Mouse (Mus musculus) skeletal muscle tissue, adult 2 months (tissue): ENCODE results near the gene Spcs1.

Source experiments
- DNase-seq: peaks from one replicate; pipeline ENCODE4 v3.0.0-alpha.2; 2012; ENCODE audit warnings: low read depth, low spot score

Spcs1 gene

DNA sequence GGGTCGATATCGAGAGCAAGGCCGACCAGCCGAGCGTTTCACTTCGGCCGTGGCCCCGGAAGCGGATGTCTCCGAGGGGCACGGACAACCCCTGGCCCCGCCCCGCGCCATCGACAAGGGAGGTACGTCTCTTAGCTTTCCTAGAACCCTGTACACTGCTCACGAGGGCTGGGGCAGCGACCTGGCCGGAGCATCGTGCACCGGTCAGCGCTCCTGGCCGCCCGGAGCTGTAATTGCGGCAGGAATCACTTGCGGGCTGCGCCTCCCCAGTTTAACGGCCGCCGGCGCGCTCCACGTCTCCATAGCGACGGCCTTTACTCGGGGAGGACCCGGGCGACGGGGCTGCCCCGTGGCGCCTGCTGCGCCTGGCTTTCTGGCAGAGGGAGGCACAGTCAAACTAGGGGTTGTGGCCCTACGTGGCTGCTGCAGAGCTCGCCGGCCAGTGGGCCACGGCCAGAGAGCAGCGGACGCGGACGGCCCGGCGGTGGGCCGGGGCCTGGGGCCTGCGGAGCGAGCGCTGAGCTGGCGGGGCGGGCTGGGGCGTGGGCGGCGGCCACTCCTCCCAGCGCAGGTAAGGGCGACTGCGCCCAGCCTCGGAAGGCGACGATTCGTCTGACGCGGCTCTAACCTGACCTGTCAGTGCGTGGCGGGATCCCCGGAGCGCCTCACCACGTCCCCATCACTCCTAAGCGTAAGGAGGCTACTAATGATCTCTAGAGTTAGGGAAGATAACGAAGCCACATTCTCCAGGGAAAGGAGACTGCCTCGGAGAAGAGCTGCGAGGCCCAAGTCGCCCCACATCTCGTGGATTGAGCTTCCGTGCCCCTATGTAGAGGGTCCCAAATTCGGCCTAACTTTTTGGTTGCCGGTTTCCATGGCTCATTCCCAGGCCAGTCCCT lies at the start of gene Spcs1, which contains the start of gene Glt8d1:
Spcs1 (minus strand) TSS at position 366 of the 899 bp plus-strand sequence.
Glt8d1 (plus strand) TSS at position 94 of the 899 bp plus-strand sequence.
- peak; percentile 54 for DNase-seq

DNA sequence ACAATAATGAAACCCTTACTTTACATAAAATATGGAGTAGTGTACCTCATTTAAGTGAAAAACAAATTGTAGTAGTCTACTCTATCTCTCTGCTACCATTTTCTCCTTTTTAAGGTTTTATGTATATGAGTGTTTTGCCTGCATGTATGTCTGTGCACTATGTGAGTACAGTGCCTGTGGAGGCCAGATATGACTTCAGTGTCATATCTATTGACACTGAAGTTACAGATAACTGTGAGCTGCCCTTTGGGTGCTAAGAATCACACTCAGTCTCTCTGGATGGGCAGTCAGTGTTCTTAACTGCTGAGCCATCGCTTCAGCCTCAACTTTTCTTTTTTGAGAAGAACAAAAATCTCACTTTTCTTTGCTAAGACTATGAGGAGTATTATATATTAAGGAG lies 44.3 kb upstream of the Spcs1 start:
- no peak for DNase-seq

DNA sequence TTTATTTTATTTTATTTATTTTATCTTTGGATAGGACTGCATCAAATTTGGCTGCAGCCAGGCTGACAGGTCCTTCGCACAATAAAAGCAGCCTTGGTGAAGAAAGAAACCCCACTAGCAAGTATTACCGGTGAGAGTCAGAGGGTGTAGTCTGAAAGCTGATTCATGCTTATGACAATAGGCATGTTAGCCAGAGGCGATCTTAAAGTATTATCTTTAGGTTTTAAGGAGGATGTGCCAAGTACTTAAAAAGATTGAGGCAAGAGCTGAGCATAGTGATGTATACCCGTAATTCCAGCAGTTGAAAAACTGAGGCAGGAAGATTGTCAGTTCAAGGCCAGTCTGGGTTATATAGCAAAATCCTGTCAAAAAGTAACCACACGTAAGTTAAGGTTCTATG lies 43.8 kb upstream of the Spcs1 start:
- no peak for DNase-seq

DNA sequence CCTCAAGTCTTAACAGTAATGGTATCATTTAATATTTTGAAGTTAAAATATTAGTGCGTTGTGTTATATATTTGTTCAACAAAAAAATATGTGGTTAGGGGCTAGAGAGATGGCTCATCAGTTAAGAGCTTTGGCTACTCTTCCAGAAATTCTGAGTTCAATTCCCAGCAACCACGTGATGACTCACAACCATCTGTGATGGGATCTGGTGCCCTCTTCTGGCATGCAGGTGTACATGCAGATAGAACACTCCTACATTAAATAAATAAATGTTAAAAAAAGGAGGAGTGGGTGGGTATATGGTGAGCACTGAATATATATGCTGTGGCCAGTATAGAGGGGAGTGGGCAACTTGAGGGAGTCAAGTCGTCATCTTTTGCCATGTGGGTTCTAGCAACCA lies 24.3 kb upstream of the Spcs1 start:
- no peak for DNase-seq

DNA sequence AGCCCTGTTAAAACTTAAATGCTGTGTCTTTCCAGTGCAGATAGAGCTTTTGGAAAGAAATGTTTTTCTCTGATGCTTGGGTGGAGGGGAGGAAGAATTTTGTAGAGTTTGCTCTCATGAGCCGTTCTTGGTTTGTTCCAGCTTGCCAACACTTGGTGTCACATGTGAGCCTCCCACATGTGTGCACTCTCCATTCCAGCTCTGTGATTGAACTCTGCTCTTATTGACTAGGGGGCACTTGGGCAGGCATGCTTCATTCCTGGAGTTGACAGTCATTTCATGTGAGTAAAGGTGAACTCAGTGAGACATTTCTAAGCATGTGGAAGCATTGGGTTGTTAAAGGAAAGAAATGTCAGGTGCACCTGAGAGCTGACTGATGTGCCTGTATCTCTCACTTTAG lies 21.1 kb upstream of the Spcs1 start:
- no peak for DNase-seq

DNA sequence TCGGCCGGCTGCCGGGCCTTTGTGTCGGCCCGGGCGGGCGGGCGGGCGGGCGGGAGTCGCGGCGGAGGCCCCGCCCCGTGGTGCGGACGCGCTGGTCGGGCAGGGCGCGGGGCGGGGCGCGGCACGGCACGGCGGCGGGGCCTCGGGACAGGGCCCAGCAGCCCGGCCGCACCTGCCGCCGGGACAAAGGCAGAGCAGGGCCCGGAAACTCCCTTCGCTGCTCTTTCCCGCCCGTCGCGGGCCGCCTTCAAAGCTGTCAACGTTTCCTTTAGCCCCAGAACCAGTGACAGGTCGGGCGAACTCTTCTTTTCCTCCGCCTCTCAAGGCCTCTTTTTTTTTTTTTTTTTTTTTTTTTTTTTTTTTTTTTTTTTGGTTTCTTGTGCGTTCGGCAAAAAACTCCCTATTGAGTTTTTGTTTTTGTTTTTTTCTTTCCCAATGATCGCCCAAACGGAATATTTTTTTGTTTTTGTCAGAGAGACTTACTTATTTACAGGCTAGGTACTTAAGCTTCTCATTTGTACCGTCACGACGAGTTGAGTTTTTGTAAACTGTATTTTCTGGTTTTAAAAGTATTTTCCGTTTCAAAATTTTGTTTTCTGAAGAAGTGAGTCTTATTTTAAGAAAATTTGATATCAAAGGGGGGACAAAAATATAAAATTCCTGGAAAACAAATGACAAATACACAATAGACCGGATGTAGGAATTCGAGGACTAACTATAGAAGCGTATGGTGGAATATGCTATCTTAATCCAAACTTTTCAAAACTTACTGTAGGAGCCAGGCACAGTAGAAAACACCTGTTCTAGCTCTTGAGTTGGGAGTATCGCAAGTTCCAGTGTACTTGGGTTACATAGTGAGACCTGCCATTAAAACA lies 18.1 kb upstream of the Spcs1 start:
- DNase-seq, result peak; percentile 62

DNA sequence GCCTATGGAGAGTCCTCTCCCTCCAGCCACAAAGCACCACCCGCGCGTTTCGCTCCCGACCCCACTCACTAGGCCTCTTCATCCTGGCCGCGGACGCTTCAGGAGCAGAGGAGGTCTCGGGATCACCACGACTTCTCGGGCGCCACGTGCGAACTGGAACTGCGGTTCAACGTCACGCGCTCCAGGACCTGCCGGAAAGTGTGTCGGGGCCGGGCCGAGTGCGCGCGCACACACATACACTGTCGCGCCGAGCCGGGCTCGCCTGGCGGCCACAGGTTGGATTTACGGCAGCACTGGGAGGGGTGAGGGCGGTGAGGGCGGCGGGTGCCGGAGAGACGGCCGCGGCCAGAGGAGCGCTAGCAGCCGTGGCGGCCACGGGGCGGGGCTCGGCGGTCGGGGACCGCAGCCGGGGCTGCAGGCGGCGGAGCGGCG lies 17.4 kb upstream of the Spcs1 start, which contains the start of the genes Pbrm1 and Gnl3:
Pbrm1 (plus strand) TSS at position 279 of the 432 bp plus-strand sequence.
Gnl3 (minus strand) TSS at position 293 of the 432 bp plus-strand sequence.
- DNase-seq, result peak; percentile 95

DNA sequence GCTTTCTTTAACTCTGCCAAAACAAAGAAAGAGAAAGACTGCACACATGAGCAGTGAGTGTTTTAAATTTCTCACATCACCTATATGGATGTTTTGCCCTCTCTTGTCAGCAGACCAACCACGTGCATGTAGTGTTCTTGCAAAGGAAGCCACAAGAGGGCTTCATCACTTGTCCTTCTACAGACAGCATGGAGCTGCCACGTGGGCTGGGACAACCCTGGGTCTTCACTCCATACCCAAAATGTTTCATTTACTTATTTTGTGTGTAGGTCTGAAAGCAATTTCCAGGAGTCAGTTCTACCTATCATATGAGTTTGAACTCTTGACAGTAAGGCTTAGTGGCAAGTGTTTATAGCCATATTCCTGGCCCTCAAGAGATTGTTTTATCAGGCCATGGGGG lies 16.4 kb upstream of the Spcs1 start:
- no peak for DNase-seq

DNA sequence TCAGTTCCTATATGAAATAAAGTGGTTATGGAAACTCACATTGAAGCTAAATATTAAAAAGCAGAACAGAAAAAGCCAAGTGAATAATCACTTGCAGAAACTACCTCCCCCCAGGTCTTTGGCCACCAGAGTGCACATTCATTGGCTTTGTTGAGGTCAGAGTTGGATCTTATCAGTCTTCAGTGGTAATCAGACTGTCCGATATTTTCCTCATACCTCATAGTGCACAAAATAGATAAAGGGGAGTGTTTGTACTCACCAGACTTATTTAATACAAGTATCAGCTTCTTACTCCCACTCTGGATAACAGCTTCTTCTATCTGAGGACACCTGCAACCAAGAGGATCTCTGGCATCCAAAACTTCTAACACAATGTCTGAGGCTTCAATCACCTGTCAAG lies 14.6 kb upstream of the Spcs1 start:
- no peak for DNase-seq

DNA sequence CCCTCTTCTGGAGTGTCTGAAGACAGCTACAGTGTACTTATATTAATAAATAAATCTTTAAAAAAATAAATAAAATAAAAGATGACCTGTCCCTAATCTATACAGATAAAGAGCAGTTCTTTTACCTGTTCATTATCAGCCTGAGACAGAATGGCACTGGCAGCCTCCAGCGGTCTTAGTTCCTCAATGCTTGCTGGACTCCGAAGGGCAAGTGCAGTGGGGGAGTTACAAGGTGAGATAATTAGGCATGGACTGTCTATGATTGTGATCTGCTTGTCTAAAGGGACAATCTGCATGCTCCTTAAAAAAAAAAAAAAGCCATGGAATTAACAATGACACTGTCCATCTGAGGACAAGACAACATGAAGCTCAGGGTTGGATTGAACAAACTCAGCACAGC lies 12.5 kb upstream of the Spcs1 start:
- DNase-seq, result no peak

DNA sequence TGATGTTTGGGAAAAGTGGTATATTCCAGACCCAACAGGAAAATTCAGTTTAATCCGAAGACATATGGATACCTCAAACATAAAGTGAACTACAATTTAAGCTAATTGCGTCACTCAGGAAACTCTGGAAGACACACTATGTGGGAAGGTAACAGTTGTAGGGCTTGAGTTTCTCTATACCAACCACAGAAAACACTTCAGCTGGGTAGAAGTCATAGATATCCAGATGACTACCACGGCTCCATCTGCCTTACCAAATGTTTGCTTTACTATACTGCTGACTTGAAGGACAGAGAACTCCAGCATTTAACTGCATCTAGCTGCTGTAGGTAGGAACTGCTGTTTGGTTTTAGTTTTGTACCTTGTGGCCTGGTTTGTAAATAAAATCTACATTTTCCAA lies 10.1 kb upstream of the Spcs1 start:
- DNase-seq, result no peak

DNA sequence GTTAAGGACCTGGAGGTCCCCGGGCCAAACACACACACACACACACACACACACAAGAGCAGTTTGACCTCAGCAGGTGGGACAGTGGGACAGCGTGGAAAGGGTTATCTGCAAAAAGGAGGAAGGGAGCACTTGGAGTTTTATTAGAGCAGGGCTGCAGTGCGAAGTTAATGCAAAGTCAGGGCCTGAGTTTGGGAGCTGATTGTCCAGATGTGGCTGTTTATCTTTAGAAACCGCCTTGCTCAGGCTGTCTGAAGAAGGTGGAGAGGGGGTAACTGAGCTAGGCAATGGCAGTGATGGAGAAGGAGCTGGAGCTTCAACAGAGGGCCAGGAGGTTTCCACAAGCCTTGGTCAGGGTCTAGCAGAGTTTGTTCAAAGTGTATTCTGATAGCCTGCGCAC lies 5.3 kb upstream of the Spcs1 start:
- DNase-seq, result no peak

DNA sequence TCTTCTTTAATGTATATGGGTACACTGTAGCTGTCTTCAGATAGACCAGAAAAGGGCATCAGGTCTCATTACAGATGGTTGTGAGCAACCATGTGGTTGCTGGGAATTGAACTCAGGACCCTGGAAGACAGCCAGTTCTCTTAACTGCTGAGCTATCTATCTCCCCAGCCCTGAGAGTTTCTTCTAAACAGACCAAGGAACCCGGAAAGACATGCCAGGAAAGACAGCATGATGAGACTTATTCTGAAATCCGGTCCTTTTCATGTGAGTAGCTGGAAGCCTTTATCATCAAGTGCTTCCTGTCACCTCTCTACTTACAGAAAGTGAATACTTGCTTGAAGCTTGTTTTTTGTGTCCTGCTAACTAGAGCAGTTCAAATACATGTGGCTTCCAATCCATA lies 3.1 kb upstream of the Spcs1 start:
- DNase-seq, result no peak

DNA sequence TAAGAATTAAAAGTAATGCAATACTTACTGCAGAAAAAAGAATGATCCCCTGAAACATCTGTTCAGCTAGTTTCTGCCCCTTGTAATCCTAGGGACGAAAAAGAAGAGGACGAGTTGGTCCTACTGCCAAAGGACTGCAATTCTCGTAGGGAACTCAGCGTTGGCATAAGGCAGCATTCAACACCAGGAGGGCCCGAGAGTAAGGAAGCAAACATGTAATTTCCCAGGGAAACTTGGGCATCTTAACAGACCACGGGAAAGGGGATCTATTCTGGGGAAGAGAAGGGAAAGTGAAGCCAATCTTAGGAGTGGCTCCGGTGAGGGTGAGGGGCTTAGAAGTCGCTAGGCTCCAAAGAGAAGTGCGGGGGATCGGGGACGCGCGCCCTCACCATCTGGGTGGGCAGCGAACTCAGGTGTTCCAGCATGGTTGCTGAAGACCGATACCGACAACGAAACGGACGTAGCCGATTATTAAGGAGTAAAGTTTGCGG lies 611 bp downstream of the Spcs1 start:
- no peak for DNase-seq

DNA sequence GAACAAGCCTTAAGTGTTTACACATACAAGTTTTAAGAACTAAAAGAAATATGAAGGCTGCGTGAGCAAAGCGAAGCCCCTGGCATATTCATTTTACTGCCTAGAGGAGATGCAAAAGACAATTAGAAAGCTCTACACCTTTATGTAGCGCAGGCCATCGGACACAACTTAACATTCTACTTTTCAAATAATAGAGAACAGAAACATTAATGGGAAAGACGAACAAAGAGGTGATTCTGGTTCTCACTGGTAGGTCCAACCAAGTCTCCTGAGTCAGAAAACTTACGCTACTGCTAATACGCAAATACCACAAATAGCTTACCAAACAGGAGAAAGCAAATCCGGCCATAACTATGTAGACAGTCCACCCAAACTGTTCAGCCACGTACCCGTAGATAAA lies 1.1 kb downstream of the Spcs1 start:
- no peak for DNase-seq

DNA sequence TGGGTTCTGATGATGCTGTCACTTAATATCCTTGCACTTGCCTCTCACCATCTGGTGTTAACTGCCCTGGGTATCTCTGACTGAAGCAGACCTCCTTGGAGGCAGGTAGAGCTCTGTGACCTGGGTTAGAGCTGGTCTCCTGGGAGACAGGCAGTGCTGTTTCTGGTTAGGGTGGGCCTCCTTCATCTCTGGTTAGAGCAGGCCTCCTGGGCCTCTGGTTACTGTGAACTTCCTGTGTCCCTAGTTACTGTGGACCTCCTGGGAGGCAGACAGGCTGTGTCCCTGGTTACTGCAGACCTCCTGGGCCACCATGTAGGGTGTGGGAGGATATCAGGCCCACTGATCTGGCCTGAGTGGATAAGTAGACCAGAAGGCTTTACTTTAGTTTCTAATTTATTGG lies 5.1 kb downstream of the Spcs1 start:
- DNase-seq, result no peak

DNA sequence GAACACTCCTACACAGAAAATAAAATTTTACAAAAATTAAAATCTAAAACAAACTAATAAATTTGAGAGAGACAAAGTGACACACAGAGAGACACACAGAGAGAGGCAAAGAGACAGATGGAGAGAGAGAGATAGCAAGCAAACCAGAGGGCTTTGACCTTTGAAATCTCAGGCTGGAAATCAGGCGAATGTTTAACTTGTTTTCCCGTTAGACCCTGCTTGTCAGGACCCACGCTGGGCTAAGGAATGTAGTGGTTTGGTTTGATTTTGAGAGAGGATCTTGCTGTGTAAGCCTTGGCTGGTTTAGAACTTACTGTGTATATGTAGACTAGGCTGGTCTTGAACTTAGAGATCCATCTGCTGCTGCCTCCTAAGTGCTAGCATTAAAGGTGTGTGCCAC lies 25.2 kb downstream of the Spcs1 start:
- DNase-seq, result no peak

DNA sequence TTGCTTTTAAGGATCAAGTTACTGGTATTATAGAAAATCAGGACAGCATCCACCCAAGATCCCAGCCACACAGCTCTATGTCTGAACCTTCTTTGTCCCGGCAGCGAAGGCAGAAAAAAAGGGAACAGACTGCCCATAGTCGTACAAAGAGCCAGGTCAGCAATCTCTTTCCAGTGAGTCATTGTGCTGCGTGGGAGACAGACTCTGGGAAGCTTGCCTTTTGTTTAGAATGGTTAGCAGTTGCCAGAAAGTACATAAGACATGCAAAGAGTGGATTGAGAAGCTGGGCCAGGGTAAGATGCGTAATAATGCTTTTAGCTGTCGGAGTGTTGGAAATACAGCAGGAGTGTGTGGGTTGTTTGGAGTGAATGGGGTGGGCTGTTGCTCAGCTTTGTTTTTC lies 27.3 kb downstream of the Spcs1 start:
- DNase-seq, result peak; percentile 11

DNA sequence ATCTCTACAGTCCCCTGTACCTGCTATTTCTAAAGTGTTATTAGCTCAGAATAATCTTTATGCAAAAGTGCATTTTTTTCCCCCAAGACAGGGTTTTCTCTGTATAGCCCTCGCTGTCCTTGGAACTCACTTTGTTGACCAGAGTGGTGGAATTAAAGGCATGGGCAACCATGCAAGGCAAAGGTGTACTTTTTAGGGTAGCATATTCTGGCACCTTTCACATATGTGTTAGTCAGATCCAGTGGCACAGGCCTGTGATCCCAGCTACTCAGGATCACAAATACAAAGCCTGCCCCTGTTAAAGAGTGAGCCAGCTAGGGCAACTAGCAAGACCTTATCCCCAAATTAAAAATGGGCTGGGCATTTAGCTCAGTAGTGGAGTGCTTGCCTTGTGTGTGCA lies 41.1 kb downstream of the Spcs1 start:
- no peak for DNase-seq

DNA sequence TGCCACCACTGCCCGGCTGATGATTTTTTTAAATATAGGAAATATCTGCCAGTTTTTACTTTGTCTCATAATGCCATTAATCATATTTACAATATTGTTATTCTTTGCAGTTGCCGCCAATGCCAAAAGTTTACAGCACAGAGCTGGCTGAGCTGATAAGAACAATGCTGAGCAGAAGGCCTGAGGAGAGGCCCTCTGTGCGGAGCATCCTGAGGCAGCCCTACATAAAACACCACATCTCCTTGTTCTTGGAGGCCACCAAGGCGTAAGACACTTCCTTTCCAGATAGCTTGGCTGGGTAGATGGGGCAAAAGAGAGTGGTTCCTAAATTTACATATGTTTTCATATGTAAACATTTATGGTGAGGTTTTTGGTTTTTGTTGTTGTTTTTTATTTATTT lies 42.4 kb downstream of the Spcs1 start:
- DNase-seq, result no peak

DNA sequence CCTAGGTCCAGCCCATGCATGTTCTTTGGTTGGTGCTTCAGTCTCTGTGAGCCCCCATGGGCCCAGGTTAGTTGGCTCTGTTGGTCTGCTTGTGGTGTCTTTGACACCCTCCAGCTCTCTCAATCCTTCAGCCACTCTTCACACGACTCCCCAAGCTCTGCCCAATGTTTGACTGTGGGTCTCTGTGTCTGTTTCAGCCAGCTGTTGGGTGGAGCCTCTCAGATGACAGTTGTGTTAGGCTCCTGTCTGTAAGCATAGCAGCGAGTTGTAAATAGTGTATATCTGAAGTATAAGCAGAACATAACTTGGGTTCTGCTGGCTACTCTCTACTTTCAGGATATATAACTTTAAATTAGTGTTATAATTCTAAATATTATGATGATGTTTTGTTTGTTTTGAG lies 43.0 kb downstream of the Spcs1 start:
- DNase-seq, result no peak

DNA sequence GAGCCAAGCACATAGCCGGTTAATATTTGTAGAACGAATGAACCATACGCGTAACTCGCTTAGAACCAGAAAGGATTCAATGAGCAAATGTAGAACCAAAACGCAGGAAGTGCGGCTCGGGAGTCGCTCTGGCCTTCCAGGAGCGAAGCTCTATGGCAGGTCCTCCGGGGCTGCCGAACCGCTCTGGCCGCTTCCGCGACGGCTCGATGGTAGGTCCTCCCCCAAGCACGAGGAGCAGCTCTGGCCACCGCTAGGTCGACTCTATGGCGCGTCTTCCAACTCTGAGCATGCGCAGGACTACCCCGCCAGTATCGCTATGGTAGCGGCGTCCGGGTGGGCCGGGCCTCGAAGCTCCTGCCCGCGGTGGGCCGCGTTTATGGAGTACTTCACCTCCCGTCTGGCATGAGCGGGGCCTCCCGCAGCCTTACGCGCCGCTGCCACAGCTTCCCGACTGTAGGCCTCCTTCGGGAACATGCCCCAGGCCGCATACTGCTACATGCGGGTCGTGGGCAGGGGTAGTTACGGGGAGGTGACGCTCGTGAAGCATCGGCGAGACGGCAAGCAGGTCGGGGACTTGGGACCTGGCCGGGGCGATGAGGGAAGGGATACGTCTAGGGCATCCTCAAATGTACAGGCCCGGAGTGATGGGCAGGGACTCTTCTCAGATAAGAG lies 50.2 kb downstream of the Spcs1 start, which contains the start of gene Nek4:
Nek4 (plus strand) TSS at position 224 of the 672 bp plus-strand sequence.
- peak; percentile 97 for DNase-seq
